Mouse (Mus musculus) liver, embryonic 11.5 days (tissue): ENCODE results near the gene Ccl28. TPM values are rescaled to one million over a fixed set of nuclear protein-coding genes. Genes with fewer than 3 reads are reported as not detected.
"Not testable (repeated sequence)": the region's sequence is repeated elsewhere in the genome, so short reads cannot be mapped to it uniquely, and the experiment has no call there.

Experiments
- ATAC-seq: fragments of 200-750 bp; cut with Nextera tagmentation; replicated peaks from 2 replicates; pipeline ENCODE4 v1.8.0; 2017; ENCODE audit warnings: moderate number of reproducible peaks, mild to moderate bottlenecking, moderate TSS enrichment, moderate library complexity; ENCODE audit not compliant: low FRiP score
- DNase-seq: peaks from one replicate; pipeline ENCODE4 v3.0.0-alpha.2; 2017; ENCODE audit warnings: low spot score
- H3K27ac ChIP-seq: fragments of 300-500 bp; sonication (generic); 2 replicates; pipeline ENCODE4 v1.5.1; 2014; ENCODE audit warnings: mild to moderate bottlenecking, low read depth, low read length, control low read depth
- H3K27me3 ChIP-seq: fragments of 300-500 bp; sonication (generic); replicated peaks from 2 replicates; pipeline ENCODE4 v1.6.1; 2014; ENCODE audit warnings: low read length, mixed read lengths; ENCODE audit not compliant: control insufficient read depth, insufficient read depth
- H3K36me3 ChIP-seq: fragments of 300-500 bp; sonication (generic); 2 replicates; pipeline ENCODE4 v1.6.1; 2014; ENCODE audit warnings: mild to moderate bottlenecking, low read length, moderate library complexity, mixed read lengths; ENCODE audit not compliant: control insufficient read depth, insufficient read depth
- H3K4me1 ChIP-seq: fragments of 300-500 bp; sonication (generic); replicated peaks from 2 replicates; pipeline ENCODE4 v1.6.1; 2014; ENCODE audit warnings: low read length, mixed read lengths; ENCODE audit not compliant: control insufficient read depth, insufficient read depth
- H3K4me2 ChIP-seq: fragments of 300-500 bp; sonication (generic); 2 replicates; pipeline ENCODE4 v1.6.1; 2014; ENCODE audit warnings: mild to moderate bottlenecking, control low read depth, moderate library complexity
- H3K4me3 ChIP-seq: fragments of 300-500 bp; sonication (generic); 2 replicates; pipeline ENCODE4 v1.5.1; 2014; ENCODE audit warnings: low read depth, low read length, control low read depth
- H3K9ac ChIP-seq: fragments of 300-500 bp; sonication (generic); 2 replicates; pipeline ENCODE4 v1.6.1; 2014; ENCODE audit warnings: low read depth, low read length, control low read depth
- H3K9me3 ChIP-seq: fragments of 300-500 bp; sonication (generic); 2 replicates; pipeline ENCODE4 v1.6.1; 2016; ENCODE audit warnings: low read length, inconsistent platforms, mixed read lengths; ENCODE audit not compliant: control insufficient read depth
- WGBS: fragments of 180-500 bp; shearing (Covaris S2); extraction: QIAGEN DNeasy Blood & Tissue Kit; methylation state at CpG from one replicate; pipeline ENCODE4 v1.1.7; 2014; 5-methylcytosine and 5-hydroxymethylcytosine counted together
- polyA plus RNA-seq: library from polyadenylated mRNA; unstranded; fragments of >200 nt; fragmentation: Nextera tagmentation; extraction: Ambion mirVana; gene quantifications from 2 replicates; pipeline ENCODE4 v1.2.1, GENCODE M21; 2014

Ccl28 gene
- polyA plus RNA-seq, 1 experiment from 2014 or later, result 0.05 TPM

DNA sequence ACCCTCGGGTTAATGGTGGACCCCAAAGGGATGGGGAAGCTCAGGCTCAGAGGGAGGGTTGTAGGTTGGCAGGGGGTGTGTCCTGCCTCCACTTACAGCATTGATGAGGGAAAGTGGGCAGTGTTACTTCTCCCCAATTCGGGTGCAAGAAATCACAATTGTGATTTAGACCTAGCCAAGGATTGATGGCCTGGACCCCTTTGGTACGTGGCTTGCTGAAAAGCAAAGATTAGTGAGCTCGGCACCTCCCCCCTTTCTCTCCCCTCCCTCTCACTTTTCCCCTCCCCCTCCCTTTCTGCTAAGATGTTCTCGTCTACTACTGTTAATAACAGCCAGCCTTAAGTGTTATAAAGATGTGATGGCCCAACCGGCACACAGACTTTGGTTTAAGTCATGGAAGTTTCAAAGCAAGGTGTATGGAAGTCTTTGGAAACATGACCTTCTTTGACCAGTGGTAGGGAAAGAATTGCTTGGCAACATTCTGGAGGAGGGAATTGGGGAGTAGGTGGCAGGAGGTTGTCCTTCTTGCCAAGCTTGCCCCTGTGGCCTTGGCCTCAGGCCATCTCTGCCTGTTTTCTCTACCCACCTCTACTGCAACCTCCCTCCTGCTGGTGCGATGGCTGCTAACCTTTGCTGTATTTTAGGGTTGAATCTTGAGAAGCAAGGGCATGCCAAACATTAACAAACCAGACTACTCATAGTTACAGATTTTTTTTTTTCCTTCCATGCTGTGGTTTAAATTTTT lies 67.4 kb downstream of the Ccl28 start:
- H3K27ac ChIP-seq, result peak overlapping the region; percentile 73
- 7% methylated on average over 7 of the region's 7 CpGs for WGBS
- ATAC-seq, result no peak
- H3K4me1 ChIP-seq, result peaks cover 9% of the 10 kb centered on the region
- no peaks in the 10 kb centered on the region for H3K36me3 ChIP-seq
- peak overlapping the region; percentile 70 for H3K9ac ChIP-seq
- peak overlapping the region; percentile 66 for H3K4me3 ChIP-seq
- H3K27me3 ChIP-seq, result no peaks in the 10 kb centered on the region
- peak; percentile 41 for DNase-seq
- no peaks in the 10 kb centered on the region for H3K9me3 ChIP-seq
- peak overlapping the region; percentile 66 for H3K4me2 ChIP-seq

DNA sequence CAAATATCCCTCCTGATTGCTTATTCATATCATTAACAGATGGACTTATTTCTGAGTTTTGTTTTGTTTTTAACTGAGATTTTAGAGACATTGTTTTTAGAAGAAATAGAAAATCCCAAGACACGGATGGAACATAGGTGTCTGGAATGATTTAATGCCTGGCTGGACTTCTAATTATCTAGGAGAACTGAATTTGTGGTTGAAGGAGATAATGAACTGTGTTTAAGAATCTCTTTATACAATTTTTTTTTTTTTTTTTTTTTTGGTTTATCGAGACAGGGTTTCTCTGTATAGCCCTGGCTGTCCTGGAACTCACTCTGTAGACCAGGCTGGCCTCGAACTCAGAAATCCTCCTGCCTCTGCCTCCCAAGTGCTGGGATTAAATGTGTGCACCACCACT lies 68.3 kb downstream of the Ccl28 start:
- not testable (repeated sequence) for H3K9me3 ChIP-seq, H3K27me3 ChIP-seq, H3K4me1 ChIP-seq, H3K9ac ChIP-seq, DNase-seq, ATAC-seq, H3K27ac ChIP-seq, H3K36me3 ChIP-seq
- peak overlapping the region; percentile 66 for H3K4me2 ChIP-seq
- peak overlapping the region; percentile 66 for H3K4me3 ChIP-seq
- WGBS, result 68% methylated on average over 3 of the region's 3 CpGs

DNA sequence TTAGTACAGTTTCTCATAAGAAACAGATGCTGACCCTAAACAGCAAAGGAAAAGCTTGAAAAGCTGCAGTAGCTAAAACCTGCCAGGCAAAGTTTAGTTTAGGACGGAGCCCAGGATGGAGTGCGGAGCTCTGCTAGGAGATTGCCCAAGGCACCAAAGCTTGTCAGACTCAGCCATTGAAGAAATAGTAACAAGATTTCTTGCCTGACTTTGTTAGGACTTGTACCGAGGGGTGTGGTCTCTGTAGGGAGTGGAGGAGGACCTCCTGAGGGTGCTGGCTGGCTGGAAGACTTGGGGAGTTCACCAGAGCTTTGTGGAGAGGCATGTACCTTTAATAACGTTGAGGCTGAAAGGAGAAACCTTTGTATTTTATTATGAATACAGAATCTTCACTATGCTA lies 72.1 kb downstream of the Ccl28 start:
- peaks cover 9% of the 10 kb centered on the region for H3K4me1 ChIP-seq
- no peak overlapping the region for H3K4me2 ChIP-seq
- H3K9ac ChIP-seq, result no peak overlapping the region
- WGBS, result 80% methylated on average over 4 of the region's 4 CpGs
- peaks cover 4% of the 10 kb centered on the region for H3K36me3 ChIP-seq
- no peak for DNase-seq
- H3K27me3 ChIP-seq, result no peaks in the 10 kb centered on the region
- no peak for ATAC-seq
- H3K9me3 ChIP-seq, result no peaks in the 10 kb centered on the region
- no peak overlapping the region for H3K4me3 ChIP-seq
- H3K27ac ChIP-seq, result no peak overlapping the region

DNA sequence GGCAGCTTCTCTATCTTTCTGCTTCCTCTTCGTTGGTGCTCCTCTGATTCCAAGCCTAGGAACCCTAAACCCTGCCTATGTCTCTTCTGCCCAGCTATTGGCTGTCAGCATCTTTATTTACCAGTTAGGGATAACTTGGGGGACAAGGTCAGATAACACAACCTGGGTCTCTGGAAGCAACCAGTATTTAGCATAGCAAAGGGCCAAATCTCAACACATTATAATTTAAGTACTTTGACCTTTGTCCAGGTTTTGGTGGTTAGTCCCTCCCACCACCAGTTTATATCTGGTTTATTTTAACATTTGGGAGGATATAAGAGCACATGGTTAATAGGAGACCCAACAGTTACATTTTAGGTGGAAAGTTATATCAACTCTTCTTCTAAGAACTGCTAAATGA lies 72.9 kb downstream of the Ccl28 start:
- 80% methylated on average over 1 of the region's 1 CpGs for WGBS
- Histone ChIP-seq H3K4me3 (no peak overlapping the region), H3K27ac (no peak overlapping the region), H3K27me3 (no peaks in the 10 kb centered on the region), H3K36me3 (peaks cover 7% of the 10 kb centered on the region), H3K9me3 (no peaks in the 10 kb centered on the region), H3K4me2 (no peak overlapping the region), H3K9ac (no peak overlapping the region), H3K4me1 (peaks cover 5% of the 10 kb centered on the region; the same call in 1 of the 2 replicates)
- DNase-seq (no peak), ATAC-seq (no peak)

DNA sequence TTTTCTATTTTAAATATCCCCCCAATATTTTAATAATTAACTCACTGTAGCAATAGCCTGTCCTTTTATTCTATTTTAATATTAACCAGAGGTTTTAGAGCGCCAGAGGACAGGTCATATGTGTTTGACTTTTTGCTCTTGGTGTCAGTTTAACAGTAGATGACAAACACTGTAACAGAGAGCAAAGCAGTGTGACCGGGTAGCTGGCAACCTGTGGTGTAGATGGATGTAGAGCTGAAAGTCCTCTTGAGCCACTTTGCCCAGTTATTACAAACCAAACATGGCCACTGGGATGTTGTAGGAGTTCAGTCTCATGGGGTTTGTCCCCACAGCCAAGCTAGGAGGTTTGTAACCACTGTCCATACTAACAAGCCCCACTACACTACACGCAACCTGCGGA lies 74.8 kb downstream of the Ccl28 start:
- Histone ChIP-seq H3K4me3 (no peak overlapping the region), H3K9ac (no peak overlapping the region), H3K9me3 (no peaks in the 10 kb centered on the region), H3K27ac (no peak overlapping the region), H3K36me3 (peaks cover 7% of the 10 kb centered on the region), H3K4me2 (no peak overlapping the region), H3K27me3 (no peaks in the 10 kb centered on the region), H3K4me1 (peaks cover 5% of the 10 kb centered on the region; the same call in 1 of the 2 replicates)
- ATAC-seq (no peak), DNase-seq (no peak)
- whole genome bisulfite sequencing, result 89% methylated on average over 4 of the region's 4 CpGs

Other genes starting within 250 kb of the Ccl28 start
- 43.9 and 44.1 TPM in 2 replicates for gene Paip1, start 195.2 kb upstream of the Ccl28 start, polyA plus RNA-seq
- 40.3 and 40.5 TPM in 2 replicates for gene 4833420G17Rik, start 161.1 kb upstream of the Ccl28 start, polyA plus RNA-seq
- gene Tmem267, start 135.8 kb upstream of the Ccl28 start, polyA plus RNA-seq, result 0.90 and 1.0 TPM in 2 replicates
- 0.48 and 0.56 TPM in 2 replicates for gene 3110070M22Rik, start 135.4 kb upstream of the Ccl28 start, polyA plus RNA-seq
- 119 and 136 TPM in 2 replicates for gene Hmgcs1, start 66.6 kb downstream of the Ccl28 start, polyA plus RNA-seq
- 0.19 and 0.36 TPM in 2 replicates for gene Nim1k, start 132.1 kb downstream of the Ccl28 start, polyA plus RNA-seq
- gene Zfp131, start 167.1 kb downstream of the Ccl28 start, polyA plus RNA-seq, result 40.0 and 45.1 TPM in 2 replicates
- not detected in 2 replicates for gene AF067063, start 206.4 kb downstream of the Ccl28 start, polyA plus RNA-seq
- not detected in 2 replicates for gene D13Ertd608e, start 212.2 kb downstream of the Ccl28 start, polyA plus RNA-seq